Mouse (Mus musculus): ENCODE measurements around the gene Tekt1.

GRCm38 (mm10) chr11:72364526-72364925 is 2.3 kb upstream of the Tekt1 start:
- no peak for TF ChIP-seq POLR2A (IDR thresholded peaks at IDR 0.05; ENCODE audit: low read depth, low read length)
- no peak for TF ChIP-seq CTCF (conservative IDR thresholded peaks at IDR 0.05; ENCODE audit: insufficient read depth, insufficient read length, low read depth, low read length)

Data from kidney, adult 2 months (tissue).